Mouse (Mus musculus) cerebellum, postnatal 36 days (tissue): ENCODE data around the gene Mad2l2.
"Not testable (repeated sequence)": the region's sequence is repeated elsewhere in the genome, so short reads cannot be mapped to it uniquely, and the experiment has no call there.

Source experiments
- DNase-seq, 2 experiments: peaks; one replicate each; pipeline ENCODE4 v3.0.0; 2021 to 2022; ENCODE audit warnings: mixed read lengths in 2 of 2

The Mad2l2 gene

DNA sequence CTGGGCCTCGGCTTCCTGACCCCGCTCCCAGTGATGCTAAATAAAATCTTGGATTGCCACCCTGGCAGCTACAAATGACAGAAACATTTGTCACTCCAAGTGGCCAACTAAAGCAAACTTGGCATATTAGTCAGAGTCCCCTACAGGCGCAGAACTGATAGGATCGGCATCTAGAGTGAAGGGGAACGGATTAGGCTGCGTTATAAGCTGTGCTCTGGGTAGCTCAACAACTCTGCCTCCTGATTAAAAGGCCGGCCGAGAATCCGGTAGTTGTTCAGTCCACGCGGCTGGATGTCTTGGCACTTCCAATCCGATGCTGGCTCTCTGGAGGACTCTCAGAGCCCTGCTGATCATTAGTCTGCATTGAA lies 44.3 kb downstream of the Mad2l2 start:
- DNase-seq, result no peak

DNA sequence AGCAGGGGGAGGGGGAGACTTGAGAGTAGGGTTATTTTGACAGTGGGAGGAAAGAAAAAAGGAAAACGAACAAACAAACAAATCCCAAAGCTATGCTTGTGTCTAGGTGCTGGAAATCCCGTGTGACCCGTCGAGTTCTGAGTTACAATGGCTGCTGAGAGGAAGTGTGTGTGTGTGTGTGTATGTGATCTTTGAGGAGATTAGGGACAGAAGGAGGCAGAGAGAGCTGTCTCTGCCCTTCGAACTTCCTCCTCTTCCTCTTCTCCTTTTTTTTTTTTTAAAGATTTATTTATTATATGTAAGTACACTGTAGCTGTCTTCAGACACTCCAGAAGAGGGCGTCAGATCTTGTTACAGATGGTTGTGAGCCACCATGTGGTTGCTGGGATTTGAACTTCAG lies 46.4 kb downstream of the Mad2l2 start:
- DNase-seq, result not testable (repeated sequence)

DNA sequence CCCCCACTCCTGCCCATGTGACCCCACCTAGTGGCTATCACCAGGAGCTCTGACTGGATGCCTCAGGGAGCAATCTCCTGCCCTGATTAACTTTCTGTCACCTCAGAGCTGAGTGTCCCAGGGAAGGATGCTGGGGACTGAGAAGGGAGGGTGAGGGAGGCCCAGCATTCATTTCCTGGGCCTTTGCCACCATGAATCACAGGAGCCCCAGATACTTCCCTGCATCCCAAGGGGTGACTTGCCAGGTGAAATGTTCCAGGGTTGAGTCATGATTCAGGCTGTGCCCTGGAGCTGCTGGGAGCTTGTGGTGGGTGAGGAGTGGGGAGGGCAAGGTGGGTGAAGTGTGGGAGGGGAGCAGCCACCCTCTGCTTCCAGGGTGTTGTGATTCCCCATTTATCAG lies 47.5 kb downstream of the Mad2l2 start:
- DNase-seq, result no peak

DNA sequence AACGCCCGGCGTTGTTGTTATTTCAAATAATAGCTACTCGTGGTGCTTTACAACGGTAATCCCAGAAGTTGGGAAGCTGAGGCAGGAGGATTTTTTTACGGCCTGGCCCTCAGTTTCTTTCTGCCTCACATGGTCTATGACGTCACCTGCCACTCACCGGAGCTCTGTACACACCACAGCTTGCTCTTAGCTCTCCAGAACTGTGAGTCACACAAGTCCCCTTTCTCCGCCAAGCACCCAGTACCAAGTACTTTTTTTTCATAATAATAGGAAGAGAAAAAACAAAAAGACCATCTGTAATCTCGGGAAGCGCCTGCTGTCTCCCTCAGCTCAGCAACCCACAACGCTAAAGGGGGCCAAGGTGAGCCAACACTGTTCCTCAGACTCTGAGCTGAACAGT lies 51.3 kb downstream of the Mad2l2 start:
- DNase-seq, result no peak

DNA sequence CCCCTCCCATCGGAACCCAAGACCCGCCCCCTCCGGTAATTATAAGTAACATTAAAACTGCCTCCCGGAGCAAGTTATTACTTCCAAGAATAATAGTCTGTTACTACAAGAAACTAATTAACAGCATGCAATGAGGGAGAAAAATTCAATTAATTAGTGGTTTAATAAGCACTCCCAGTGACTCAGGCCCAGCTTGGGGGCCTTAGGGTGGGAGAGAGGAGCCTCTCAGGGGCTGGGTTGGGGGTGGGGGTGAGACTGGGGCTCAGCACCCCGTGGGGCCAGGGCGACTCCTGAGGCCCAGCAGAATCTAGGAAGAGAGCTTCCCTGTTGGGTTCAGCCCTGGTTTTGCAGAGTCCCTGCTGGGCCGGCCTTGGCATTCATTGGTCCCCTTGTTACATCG lies 52.2 kb downstream of the Mad2l2 start:
- DNase-seq, result no peak

DNA sequence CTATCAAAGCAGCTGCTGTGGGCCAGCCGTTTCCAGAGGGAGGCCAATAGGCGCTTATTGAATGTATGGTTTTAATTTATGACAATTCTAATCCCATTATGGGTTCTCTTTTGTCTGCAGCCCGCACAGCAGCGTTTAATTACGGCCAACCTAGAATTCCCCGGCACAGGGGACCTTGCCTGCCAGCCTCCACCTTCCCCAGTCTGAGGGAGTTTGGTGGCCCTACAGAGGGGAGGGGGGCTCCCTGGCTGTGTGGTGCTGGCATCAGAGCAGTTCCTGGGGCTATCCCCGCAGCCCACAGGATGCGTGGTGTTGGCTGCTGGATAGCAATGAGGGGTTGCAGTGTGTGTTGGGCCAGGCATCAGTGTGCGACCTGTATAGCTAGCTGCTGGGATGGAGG lies 54.4 kb downstream of the Mad2l2 start:
- DNase-seq, result no peak

DNA sequence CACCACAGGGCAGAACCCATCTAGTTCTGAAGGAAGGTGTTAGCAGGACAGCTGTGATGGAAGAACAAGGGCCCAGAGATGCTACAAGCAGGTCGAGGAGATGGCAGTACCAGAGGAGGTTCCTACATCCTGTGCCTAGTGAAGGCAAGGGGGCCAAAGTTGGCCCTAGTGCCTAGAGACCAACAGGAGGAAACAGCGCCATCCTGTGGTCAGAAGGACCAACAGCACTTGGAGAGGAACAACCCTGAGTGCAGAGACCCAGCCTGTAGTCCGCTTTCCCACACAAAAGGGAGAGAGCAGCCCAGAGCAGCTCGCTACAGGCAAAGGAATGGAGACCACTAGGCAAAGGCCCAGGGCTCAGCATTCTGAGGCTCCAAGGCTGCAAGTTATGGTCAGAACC lies 55.6 kb downstream of the Mad2l2 start:
- no peak for DNase-seq

DNA sequence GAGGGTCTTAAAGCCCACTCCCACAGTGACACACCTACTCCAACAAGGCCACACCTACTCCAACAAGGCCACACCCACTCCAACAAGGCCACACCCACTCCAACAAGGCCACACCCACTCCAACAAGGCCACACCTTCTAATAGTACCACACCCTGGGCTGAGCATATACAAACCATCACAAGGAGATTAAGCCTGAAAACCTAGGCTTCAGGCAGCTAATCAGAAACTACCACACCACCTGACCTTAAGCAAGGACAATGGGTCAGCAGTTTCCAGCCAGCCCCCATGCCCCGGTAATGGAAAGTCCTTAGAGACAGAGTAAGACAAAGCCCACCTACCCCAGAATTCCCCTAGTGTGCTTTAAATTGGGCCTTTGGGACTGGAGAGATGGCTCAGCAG lies 58.6 kb downstream of the Mad2l2 start:
- DNase-seq, result not testable (repeated sequence)

DNA sequence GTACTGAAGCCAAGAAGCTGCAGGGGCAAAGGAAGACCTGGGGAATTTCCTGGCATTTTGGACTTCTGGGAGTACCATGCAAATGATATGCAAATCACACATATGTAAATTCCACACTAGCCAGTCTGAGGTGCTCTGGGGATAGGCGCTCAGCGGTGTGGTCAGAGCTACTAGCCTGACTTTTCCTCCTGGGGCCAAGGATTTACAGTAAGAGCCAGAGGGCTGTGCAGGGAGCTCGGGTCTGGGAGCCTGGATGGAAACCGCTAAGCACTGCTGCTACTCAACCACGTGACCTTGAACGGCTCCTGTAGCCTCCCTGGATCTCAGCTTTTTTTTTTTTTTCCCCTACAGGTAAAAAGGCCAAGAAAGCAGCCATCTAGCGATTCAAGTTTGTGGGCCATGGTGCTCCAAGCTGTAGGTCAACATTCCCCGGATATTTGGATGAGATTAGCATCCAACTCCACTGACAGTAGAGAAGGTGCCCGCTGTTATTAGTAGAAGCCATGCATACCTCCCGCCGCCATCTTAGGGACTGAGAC lies 62.6 kb downstream of the Mad2l2 start:
- no peak for DNase-seq

DNA sequence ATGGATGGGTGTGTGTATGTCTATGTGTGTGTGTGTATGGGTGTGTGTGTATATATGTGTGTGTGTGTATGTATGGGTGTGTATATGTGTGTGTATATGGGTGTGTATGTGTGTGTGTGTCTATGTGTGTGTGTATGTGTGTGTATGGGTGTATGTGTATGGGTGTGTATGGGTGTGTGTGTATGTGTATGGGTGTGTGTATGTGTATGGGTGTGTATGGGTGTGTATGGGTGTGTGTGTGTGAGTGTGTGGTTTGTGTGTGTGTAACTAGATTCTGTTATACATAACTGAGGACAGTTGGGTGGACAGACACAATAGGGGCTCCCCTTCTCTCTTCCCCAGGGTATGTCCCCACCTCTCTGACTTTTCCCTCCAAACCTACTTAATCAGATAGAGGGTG lies 64.2 kb downstream of the Mad2l2 start:
- DNase-seq, result no peak
